Mouse (Mus musculus) ES-Bruce4 (cell line): ENCODE measurements around the gene Nkx6-1. TPM values are rescaled to one million over a fixed set of nuclear protein-coding genes. Genes with fewer than 3 reads are reported as not detected.
A peak's percentile ranks its signal among the peaks of the same experiment; 100 is the strongest.

ENCODE experiments used
- H3K27ac ChIP-seq: 2 replicates; pipeline ENCODE4 v1.5.1; 2012; ENCODE audit warnings: low read length, inconsistent platforms; ENCODE audit not compliant: insufficient read depth
- H3K27me3 ChIP-seq: 2 replicates; pipeline ENCODE4 v1.6.1; 2012; ENCODE audit warnings: mild to moderate bottlenecking, low read length, inconsistent platforms; ENCODE audit not compliant: control insufficient read depth, poor library complexity, insufficient read depth, severe bottlenecking
- H3K36me3 ChIP-seq: 2 replicates; pipeline ENCODE4 v1.6.1; 2012; ENCODE audit warnings: inconsistent platforms, mild to moderate bottlenecking, low read length, moderate library complexity; ENCODE audit not compliant: control insufficient read depth, poor library complexity, insufficient read depth, severe bottlenecking
- H3K4me1 ChIP-seq: one replicate; pipeline ENCODE4 v1.8.1; 2011; ENCODE audit warnings: low read length; ENCODE audit not compliant: control insufficient read depth, insufficient read depth
- H3K4me3 ChIP-seq: 2 replicates; pipeline ENCODE4 v1.5.1; 2011; ENCODE audit warnings: low read depth, mild to moderate bottlenecking, low read length
- H3K9ac ChIP-seq: 2 replicates; pipeline ENCODE4 v1.6.1; 2012; ENCODE audit warnings: low read depth, mild to moderate bottlenecking, inconsistent platforms; ENCODE audit not compliant: poor library complexity, severe bottlenecking
- H3K9me3 ChIP-seq: replicated peaks from 2 replicates; pipeline ENCODE4 v1.6.1; 2012; ENCODE audit warnings: mild to moderate bottlenecking, low read length, inconsistent platforms; ENCODE audit not compliant: control insufficient read depth, poor library complexity, insufficient read depth, severe bottlenecking
- CTCF ChIP-seq: IDR thresholded peaks from one replicate; pipeline ENCODE4 v1.8.1; 2011; ENCODE audit warnings: low read depth, low read length
- EP300 ChIP-seq: IDR thresholded peaks from 2 replicates; pipeline ENCODE4 v1.6.1; 2011; ENCODE audit warnings: low read depth, low read length; ENCODE audit not compliant: insufficient read depth
- POLR2A ChIP-seq: IDR thresholded peaks from one replicate; pipeline ENCODE4 v1.8.1; 2011; ENCODE audit warnings: low read length; ENCODE audit not compliant: insufficient read depth
- polyA plus RNA-seq: library from polyadenylated mRNA; stranded (reverse); fragments of >200 nt; gene quantifications from 2 replicates; pipeline ENCODE4 v1.2.4, GENCODE M21; 2011; ENCODE audit warnings: low read depth; ENCODE audit not compliant: missing spikeins, insufficient read depth, insufficient read length

Nkx6-1 gene
- polyA plus RNA-seq, 1 experiment: not detected

DNA sequence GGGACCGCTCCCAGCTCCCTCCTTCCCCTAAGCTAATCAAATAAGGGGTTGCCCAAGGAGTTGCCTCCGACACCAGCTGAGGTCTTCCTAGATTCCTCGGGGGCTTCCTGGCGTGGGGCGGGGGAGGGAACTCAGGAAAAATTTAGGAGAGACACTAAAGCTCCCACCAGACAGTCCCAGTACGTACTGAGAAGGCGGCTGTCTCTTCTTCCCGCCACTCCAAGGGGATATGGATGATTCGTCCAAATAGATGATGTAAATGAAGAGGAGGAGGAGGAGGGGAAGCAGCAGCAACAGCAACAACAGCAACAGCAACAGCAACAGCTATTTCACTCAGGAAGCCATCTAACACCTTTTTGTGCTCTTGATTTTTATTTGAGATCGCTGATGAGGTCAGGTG lies 7.1 kb downstream of the Nkx6-1 start:
- no peak overlapping the region for H3K27ac ChIP-seq
- H3K4me3 ChIP-seq: peak overlapping the region; percentile 45
- no peaks in the 10 kb centered on the region; the same call in 1 of the 2 replicates for H3K9me3 ChIP-seq
- TF ChIP-seq POLR2A (no peak), CTCF (no peak), EP300 (no peak)
- peaks cover 43% of the 10 kb centered on the region for H3K27me3 ChIP-seq
- H3K36me3 ChIP-seq: no peaks in the 10 kb centered on the region
- no peaks in the 10 kb centered on the region for H3K4me1 ChIP-seq
- H3K9ac ChIP-seq: no peak overlapping the region

- Histone ChIP-seq H3K36me3 (no peaks in the 10 kb centered on the region), H3K27ac (no peak overlapping the region), H3K4me1 (no peaks in the 10 kb centered on the region), H3K9ac (no peak overlapping the region), H3K9me3 (no peaks in the 10 kb centered on the region; the same call in 1 of the 2 replicates), H3K27me3 (peaks cover 37% of the 10 kb centered on the region), H3K4me3 (no peak overlapping the region)
- TF ChIP-seq EP300 (no peak), CTCF (no peak), POLR2A (no peak)
These were observed 8.7 kb downstream of the Nkx6-1 start for GRCm38 (mm10) chr5:101656107-101656506.

- Histone ChIP-seq H3K9ac (no peak overlapping the region), H3K27me3 (peaks cover 33% of the 10 kb centered on the region), H3K36me3 (no peaks in the 10 kb centered on the region), H3K27ac (no peak overlapping the region), H3K4me1 (no peaks in the 10 kb centered on the region), H3K4me3 (no peak overlapping the region), H3K9me3 (no peaks in the 10 kb centered on the region; the same call in 1 of the 2 replicates)
- TF ChIP-seq POLR2A: no peak
- no peak for TF ChIP-seq EP300
- TF ChIP-seq CTCF: no peak
These were observed 9.4 kb downstream of the Nkx6-1 start for GRCm38 (mm10) chr5:101655418-101655817.

DNA sequence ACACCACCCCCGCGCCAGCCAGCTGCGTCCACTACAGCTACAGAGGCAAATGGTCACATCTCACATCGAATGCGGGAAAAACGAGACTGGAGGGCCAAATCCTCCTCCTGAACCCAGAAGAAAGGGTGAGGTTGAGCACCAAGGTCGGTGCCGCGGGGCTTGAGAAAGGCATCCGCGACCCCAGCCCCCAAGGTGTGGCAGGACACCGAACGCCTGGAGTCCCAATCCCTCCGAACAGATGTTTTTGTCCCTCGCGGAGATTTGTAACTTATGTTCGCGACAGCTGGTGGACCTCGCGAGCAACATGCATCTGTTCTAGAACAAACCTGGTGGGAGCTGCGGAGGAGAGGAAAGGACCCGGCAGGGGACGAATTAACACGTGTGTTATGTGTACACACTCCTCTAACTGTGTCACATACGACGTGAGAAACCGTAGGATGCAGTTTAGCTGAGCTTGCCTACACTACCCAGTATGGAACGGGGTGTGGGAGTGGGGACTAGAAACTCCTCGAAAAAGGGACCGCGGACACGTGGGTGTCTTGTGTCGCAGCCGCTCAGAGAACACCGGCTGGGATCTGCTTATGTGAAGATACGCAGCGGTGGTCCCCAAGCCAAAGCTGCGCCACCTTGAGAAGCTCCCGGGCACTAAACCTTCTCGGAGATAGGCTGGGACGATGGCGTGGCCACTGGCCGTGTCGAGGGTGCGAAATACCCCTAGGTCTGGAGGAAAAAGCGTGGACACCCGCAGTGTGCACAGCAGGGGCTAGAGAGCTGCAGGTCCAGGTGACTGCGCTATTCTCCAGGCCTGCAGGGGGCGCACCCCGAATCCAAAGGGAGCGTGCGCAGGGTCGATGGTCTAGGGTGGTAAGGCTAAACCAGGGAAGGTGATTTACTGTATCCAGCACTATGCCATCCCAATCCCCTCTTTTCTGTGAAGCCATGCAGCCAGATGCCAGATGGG lies 16.8 kb downstream of the Nkx6-1 start:
- H3K27me3 ChIP-seq: peaks cover 5% of the 10 kb centered on the region; the same call in 1 of the 2 replicates
- H3K4me1 ChIP-seq: no peaks in the 10 kb centered on the region
- H3K9ac ChIP-seq: no peak overlapping the region
- peak overlapping the region; percentile 50 for H3K4me3 ChIP-seq
- no peaks in the 10 kb centered on the region for H3K36me3 ChIP-seq
- peak; percentile 76 for TF ChIP-seq CTCF
- no peak for TF ChIP-seq POLR2A
- no peaks in the 10 kb centered on the region for H3K9me3 ChIP-seq
- H3K27ac ChIP-seq: no peak overlapping the region

DNA sequence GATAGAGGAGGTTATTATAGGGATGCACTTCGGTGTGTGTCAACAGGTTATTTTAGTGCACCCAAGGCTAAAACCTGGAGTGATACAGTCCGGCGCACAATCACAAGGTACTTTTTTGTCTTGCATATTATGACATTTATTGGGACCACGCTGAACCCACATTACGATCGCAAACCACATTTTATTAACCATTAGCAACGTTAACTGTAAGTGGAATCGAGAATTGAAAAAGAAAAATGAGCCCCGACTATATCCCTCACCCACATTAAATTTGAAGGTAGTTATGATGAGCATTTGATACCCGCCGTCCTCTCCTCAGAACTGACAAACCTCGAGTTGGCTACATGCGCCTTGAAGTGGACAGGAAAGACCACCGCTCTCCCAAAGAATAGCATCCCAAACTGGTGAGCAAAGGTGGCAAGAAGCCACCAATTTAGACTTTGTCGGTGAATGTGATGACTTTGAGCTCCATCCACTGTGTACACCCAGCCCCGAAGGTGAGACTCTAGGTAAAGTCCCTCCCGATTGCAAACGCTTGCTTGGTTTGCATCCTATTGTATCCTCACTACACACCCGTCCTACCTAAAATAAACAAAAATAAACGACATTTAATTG lies 17.7 kb downstream of the Nkx6-1 start:
- no peaks in the 10 kb centered on the region for H3K9me3 ChIP-seq
- TF ChIP-seq EP300: no peak
- no peak for TF ChIP-seq POLR2A
- no peak for TF ChIP-seq CTCF
- H3K4me3 ChIP-seq: no peak overlapping the region
- no peaks in the 10 kb centered on the region for H3K36me3 ChIP-seq
- no peak overlapping the region for H3K9ac ChIP-seq
- H3K27me3 ChIP-seq: peaks cover 5% of the 10 kb centered on the region; the same call in 1 of the 2 replicates
- H3K4me1 ChIP-seq: no peaks in the 10 kb centered on the region
- H3K27ac ChIP-seq: no peak overlapping the region

- Histone ChIP-seq H3K27me3 (peaks cover 5% of the 10 kb centered on the region; the same call in 1 of the 2 replicates), H3K4me3 (no peak overlapping the region)
These were observed 19.7 kb downstream of the Nkx6-1 start for GRCm38 (mm10) chr5:101645071-101645470.

More at GRCm38 (mm10) chr5:101645071-101645470, 19.7 kb downstream of the Nkx6-1 start:
- H3K9me3 ChIP-seq: no peaks in the 10 kb centered on the region
- TF ChIP-seq CTCF: no peak
- TF ChIP-seq POLR2A: no peak
- no peak for TF ChIP-seq EP300
- H3K4me1 ChIP-seq: no peaks in the 10 kb centered on the region
- no peak overlapping the region for H3K27ac ChIP-seq
- H3K9ac ChIP-seq: no peak overlapping the region
- H3K36me3 ChIP-seq: no peaks in the 10 kb centered on the region
